Mouse (Mus musculus): ENCODE results near the gene Ythdf2. TPM values are rescaled to one million over a fixed set of nuclear protein-coding genes. Genes with fewer than 3 reads are reported as not detected.

The Ythdf2 gene
- total and polyA plus RNA-seq, 3 experiments = 80.4 to 979 (median 103) TPM

GRCm38 (mm10) chr4:132211953-132212734 is at the start of gene Ythdf2 (continued):
- TF ChIP-seq HCFC1 (IDR thresholded peaks at IDR 0.05; ENCODE audit: low read depth, low read length) (peak; percentile 91), CHD2 (IDR thresholded peaks at IDR 0.05; ENCODE audit: low read length) (peak; percentile 38; the same call in 1 of the 2 replicates), TAL1 (IDR thresholded peaks at IDR 0.05; ENCODE audit: low read length) (no peak), BHLHE40 (IDR thresholded peaks at IDR 0.05; ENCODE audit: borderline replicate concordance, low read depth, low read length) (peak; percentile 66), JUND (IDR thresholded peaks at IDR 0.05; ENCODE audit: low read depth, low read length) (no peak)

DNA sequence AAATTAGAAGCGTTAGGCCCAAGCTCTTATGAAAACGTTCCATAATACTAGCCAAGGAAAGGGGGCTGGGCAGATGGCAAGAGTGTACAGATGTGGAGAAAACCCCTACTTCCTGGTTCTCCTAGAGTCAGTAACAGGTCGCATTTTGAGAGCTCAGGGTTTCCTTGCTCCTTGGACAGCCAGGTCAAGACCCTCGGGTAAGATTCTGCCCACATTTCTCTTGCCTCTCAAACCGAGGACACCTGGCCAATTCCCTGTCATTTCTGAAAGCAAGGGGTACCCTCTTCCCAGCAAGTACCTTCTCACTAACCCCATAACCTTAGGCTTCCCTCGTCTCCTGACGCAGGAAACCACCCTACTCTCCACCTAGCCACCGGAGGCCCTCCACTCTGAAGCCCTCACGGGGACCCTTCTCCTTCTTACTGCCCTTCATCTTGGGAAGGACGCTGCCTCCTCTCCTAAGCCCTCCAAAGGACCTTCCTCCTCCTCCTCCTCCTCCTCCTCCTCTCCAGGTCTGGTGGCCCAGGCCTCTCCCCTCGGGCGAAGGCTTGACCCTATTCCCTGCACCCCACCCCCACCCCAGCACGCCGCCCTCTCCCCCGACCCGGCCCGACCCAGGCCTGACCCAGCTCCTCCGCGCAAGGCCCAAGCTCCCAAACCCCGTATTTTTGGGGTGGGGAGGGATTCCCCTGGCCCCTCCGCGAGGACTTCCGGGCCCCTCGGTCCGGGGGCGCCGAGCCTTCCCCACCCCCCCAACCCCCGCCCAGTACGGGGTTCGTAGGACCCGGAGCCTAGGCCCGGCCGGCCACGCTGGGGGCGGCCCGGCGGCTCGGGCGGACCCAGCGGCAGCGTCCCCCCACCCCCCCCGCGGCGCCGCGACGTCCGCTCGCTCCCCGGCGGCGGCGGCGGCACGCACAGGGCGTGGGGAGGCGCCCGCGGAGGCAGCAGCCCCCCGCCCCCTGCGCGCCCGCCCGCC is 48.6 kb upstream of the Ythdf2 start:
- Histone ChIP-seq H3K36me3 (ENCODE audit: control insufficient read depth in 1 of 2, insufficient read depth in 2 of 2, low read length in 2 of 2) (peaks cover 0 to 19% of the 10 kb centered on the region in 2 experiments; a peak in 2 of 4 replicates), H3K79me2 (ENCODE audit: control insufficient read depth, insufficient read depth, low read length, poor library complexity) (peaks cover 39% of the 10 kb centered on the region), H3K27me3 (ENCODE audit: control insufficient read depth in 1 of 2, insufficient read depth in 2 of 2, low read length in 2 of 2) (no peaks in the 10 kb centered on the region), H3K4me1 (ENCODE audit: control insufficient read depth in 1 of 2, insufficient read depth in 2 of 2, low read length in 2 of 2) (peaks cover 9 to 16% of the 10 kb centered on the region in 2 experiments; a peak in 3 of 4 replicates), H3K4me3 (ENCODE audit: control insufficient read depth in 1 of 2, insufficient read depth in 1 of 2, low read depth in 2 of 2, low read length in 2 of 2) (peak overlapping the region; percentile 96 to 99), H3K9me3 (replicated peaks; ENCODE audit: insufficient read depth, low read length) (no peaks in the 10 kb centered on the region), H3K27ac (ENCODE audit: control insufficient read depth, low read depth, low read length) (peak overlapping the region; percentile 87), H3K9ac (ENCODE audit: control insufficient read depth, low read depth, low read length, poor library complexity, severe bottlenecking) (peak overlapping the region; percentile 87)
- DNase-seq (ENCODE audit: low read depth, low spot score) = peak; percentile 65
- no peak; the same call in 1 of the 2 replicates for TF ChIP-seq HCFC1 (IDR thresholded peaks at IDR 0.05; ENCODE audit: low read depth, low read length)
- TF ChIP-seq ELF1 (IDR thresholded peaks at IDR 0.05; ENCODE audit: low read depth, low read length) = peak; percentile 88
- TF ChIP-seq MAX (IDR thresholded peaks at IDR 0.05; ENCODE audit: low read length) = 0 out of 2 replicates have a peak, but pooled peaks have one; percentile 17
- TF ChIP-seq POLR2A (IDR thresholded peaks at IDR 0.05; ENCODE audit: control insufficient read depth in 1 of 2, insufficient read depth in 1 of 2, low read depth in 1 of 2, low read length in 2 of 2, poor library complexity in 1 of 2) = peak in 1 of 2 experiments; percentile 50; a peak in 1 of 4 replicates
- peak; percentile 31; the same call in 1 of the 2 replicates for TF ChIP-seq MAZ (IDR thresholded peaks at IDR 0.05; ENCODE audit: low read depth, low read length)
- no peak for TF ChIP-seq GABPA (IDR thresholded peaks at IDR 0.05; ENCODE audit: low read depth, low read length)
- peak; percentile 57 for TF ChIP-seq SIN3A (IDR thresholded peaks at IDR 0.05; ENCODE audit: low read length)
- TF ChIP-seq TAL1 (IDR thresholded peaks at IDR 0.05; ENCODE audit: low read length) = no peak
- TF ChIP-seq TBP (IDR thresholded peaks at IDR 0.05; ENCODE audit: low read depth, low read length) = 0 out of 2 replicates have a peak, but pooled peaks have one; percentile 47
- no peak for TF ChIP-seq RAD21 (IDR thresholded peaks at IDR 0.05; ENCODE audit: low read depth, low read length)
- TF ChIP-seq TCF12 (IDR thresholded peaks at IDR 0.05; ENCODE audit: low read depth, low read length) = peak; percentile 8; the same call in 1 of the 2 replicates
- peak; percentile 46 for TF ChIP-seq NELFE (IDR thresholded peaks at IDR 0.05; ENCODE audit: low read depth, low read length)
- peak; percentile 35 for TF ChIP-seq CHD2 (IDR thresholded peaks at IDR 0.05; ENCODE audit: low read length)

Data from MEL (cell line).